Comparison of ENCODE assay signal across 20 mouse cellular contexts in the genomic region with DNA sequence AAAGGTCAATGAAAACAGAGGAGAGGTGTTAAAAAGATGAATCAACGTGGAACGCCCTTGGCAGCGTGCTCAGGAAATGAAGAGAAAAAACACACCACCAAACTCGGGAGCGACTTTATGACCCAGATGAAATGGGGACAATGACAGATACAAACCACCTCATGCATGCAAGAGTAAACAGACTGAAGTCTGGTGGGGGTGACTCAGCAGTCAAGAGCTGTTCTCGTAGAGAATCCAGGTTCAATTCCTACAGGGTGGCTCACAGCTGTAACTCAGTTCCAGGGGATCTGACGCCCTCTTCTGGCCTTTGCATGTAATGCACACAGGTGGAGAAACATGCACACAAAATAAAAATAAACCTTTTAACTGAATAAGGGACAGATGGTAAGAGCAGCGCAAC.
DNase-seq lines count a peak whose midpoint lies in the region; ATAC-seq lines count a peak whose summit lies in the region.
"Had no signal": no experiment of that assay in that cellular context is flagged by ENCODE, and none has a peak within 500 bp of the region (broad histone marks: within the 10 kb centered on the region; RNA-seq: fewer than 3 reads in every experiment).

No protein-coding gene starts in this region.

- no peak overlapping the region for H3K4me2 ChIP-seq in kidney, embryonic 14.5 days (replicated peaks; ENCODE audit: low read depth, low read length)
- H3K4me2 ChIP-seq: heart, embryonic 13.5 days; limb, embryonic 13.5 days had no signal

- no peaks in the 10 kb centered on the region for H3K36me3 ChIP-seq in kidney, embryonic 14.5 days (ENCODE audit: control insufficient read depth, insufficient read depth, low read length)
- H3K36me3 ChIP-seq: forebrain, embryonic 10.5 days; heart, embryonic 13.5 days; limb, embryonic 13.5 days; midbrain, embryonic 10.5 days had no signal

- H3K4me1 ChIP-seq in kidney, embryonic 14.5 days (ENCODE audit: control insufficient read depth, insufficient read depth, low read length), result no peaks in the 10 kb centered on the region
- H3K4me1 ChIP-seq: forebrain, embryonic 10.5 days; heart, embryonic 13.5 days; limb, embryonic 13.5 days; midbrain, embryonic 10.5 days had no signal

- H3K9ac ChIP-seq in kidney, embryonic 14.5 days (ENCODE audit: low read depth, low read length), result no peak overlapping the region
- H3K9ac ChIP-seq: heart, embryonic 13.5 days; limb, embryonic 13.5 days had no signal

- no peaks in the 10 kb centered on the region for H3K27me3 ChIP-seq in kidney, embryonic 14.5 days (ENCODE audit: control insufficient read depth, insufficient read depth, low read length)
- H3K27me3 ChIP-seq: CH12.LX; heart, embryonic 13.5 days had no signal

- intact Hi-C loops in heart, postnatal 25 days (cut with DNase I), result no loop called here

- H3K4me3 ChIP-seq in kidney, embryonic 14.5 days (ENCODE audit: low read length), result no peak overlapping the region
- H3K4me3 ChIP-seq: forebrain, embryonic 10.5 days; heart, embryonic 13.5 days; limb, embryonic 13.5 days; midbrain, embryonic 10.5 days had no signal

- 22% methylated on average over 8 of the region's 8 CpGs for WGBS in kidney, embryonic 14.5 days

- ATAC-seq in kidney, embryonic 14.5 days (ENCODE audit: low FRiP score, low TSS enrichment), result peak; percentile 66

- no peak overlapping the region for H3K27ac ChIP-seq in kidney, embryonic 14.5 days (ENCODE audit: low read depth, low read length)
- H3K27ac ChIP-seq: forebrain, embryonic 10.5 days; heart, embryonic 13.5 days; limb, embryonic 13.5 days; midbrain, embryonic 10.5 days had no signal

- peaks cover under 1% of the 10 kb centered on the region for H3K9me3 ChIP-seq in kidney, embryonic 14.5 days (ENCODE audit: control insufficient read depth, low read length)

- DNase-seq in kidney, adult 11 months, result no peak
- DNase-seq in 3134 (ENCODE audit: extremely low read depth, insufficient read length, low spot score) (peak; percentile 60), 3T3-L1 (ENCODE audit: low read depth, low spot score) (peak; percentile 24)
- peak; percentile 74 for DNase-seq in adrenal gland, adult 8-10 months
- DNase-seq in gastrocnemius, adult 18-20 months (ENCODE audit: low spot score), result no peak
- DNase-seq in layer of hippocampus, adult 8-10 months (ENCODE audit: low spot score in 2 of 2), result no peak
- no peak for DNase-seq in heart, postnatal 25 days (ENCODE audit: low spot score)
- DNase-seq: cerebellum, adult 9-10 months; heart, postnatal 4 days; kidney, postnatal 10 days; lung, adult 18-20 months; lung, postnatal 4 days; right cerebral cortex, postnatal 14 days; thymus, postnatal 4 days had no signal

Comparison
In these comparisons a context has a peak if more than half of its experiments do, and no peak if none do; other contexts are left out.
1. DNase-seq: peak in 3134 (single experiment), 3T3-L1 (single experiment) and adrenal gland, adult 8-10 months (single experiment); none in kidney, adult 11 months (single experiment), gastrocnemius, adult 18-20 months (single experiment), layer of hippocampus, adult 8-10 months (0 of 2) and heart, postnatal 25 days (single experiment).